Mouse (Mus musculus) brain, embryonic 14.5 days (tissue): Measurements from ENCODE around the gene Exoc1. TPM values are rescaled to one million over a fixed set of nuclear protein-coding genes. Genes with fewer than 3 reads are reported as not detected.
A peak's percentile ranks its signal among the peaks of the same experiment; 100 is the strongest.

ENCODE experiments used
- DNase-seq: peaks from one replicate; pipeline ENCODE4 v3.0.0-alpha.2; 2011; ENCODE audit warnings: low read depth
- CTCF ChIP-seq: fragments of 200-500 bp; IDR thresholded peaks from 2 replicates; pipeline ENCODE4 v1.5.1; 2012; ENCODE audit warnings: inconsistent platforms, mild to moderate bottlenecking, moderate library complexity, borderline replicate concordance; ENCODE audit not compliant: insufficient read depth, insufficient read length; ENCODE audit errors: extremely low read depth
- POLR2A ChIP-seq: fragments of 200-500 bp; IDR thresholded peaks from 2 replicates; pipeline ENCODE4 v1.6.1; 2012; ENCODE audit warnings: mild to moderate bottlenecking, inconsistent platforms, borderline replicate concordance; ENCODE audit not compliant: poor library complexity, insufficient read depth, insufficient read length, severe bottlenecking; ENCODE audit errors: extremely low read depth
- polyA plus RNA-seq: library from polyadenylated mRNA; depleted of rRNA; stranded (reverse); fragments of >200 nt; gene quantifications from 2 replicates; pipeline ENCODE4 v1.2.3, GENCODE M21; 2012

Gene Exoc1
- polyA plus RNA-seq, 1 experiment: 97.5 TPM

- DNase-seq: no peak
- TF ChIP-seq POLR2A: no peak
- no peak for TF ChIP-seq CTCF
Measured at GRCm38 (mm10) chr5:76543200-76543599, 14.1 kb downstream of the Exoc1 start.

- DNase-seq: no peak
- TF ChIP-seq CTCF (no peak), POLR2A (no peak)
Measured at GRCm38 (mm10) chr5:76550426-76550825, 21.3 kb downstream of the Exoc1 start.

- peak; percentile 63 for DNase-seq
- TF ChIP-seq POLR2A (no peak), CTCF (peak; percentile 84)
Measured at GRCm38 (mm10) chr5:76565321-76565720, 36.2 kb downstream of the Exoc1 start.

- TF ChIP-seq CTCF: no peak
- TF ChIP-seq POLR2A: no peak
- no peak for DNase-seq
Measured at GRCm38 (mm10) chr5:76574251-76574650, 45.1 kb downstream of the Exoc1 start.

GRCm38 (mm10) chr5:76577026-76577425, 47.9 kb downstream of the Exoc1 start:
- TF ChIP-seq POLR2A (no peak), CTCF (no peak)
- no peak for DNase-seq

- DNase-seq: no peak
- TF ChIP-seq POLR2A (no peak), CTCF (no peak)
Measured at GRCm38 (mm10) chr5:76585378-76585777, 56.3 kb downstream of the Exoc1 start.

- DNase-seq: peak; percentile 95
- peak; percentile 88 for TF ChIP-seq CTCF
- TF ChIP-seq POLR2A: peak; percentile 12; the same call in 1 of the 2 replicates
Measured at GRCm38 (mm10) chr5:76588551-76589283, 59.6 kb downstream of the Exoc1 start, which contains the start of gene Cep135. TSS of gene Cep135 (plus strand) at chr5:76588698.

- DNase-seq: no peak
- TF ChIP-seq POLR2A (no peak), CTCF (no peak)
Measured at GRCm38 (mm10) chr5:76589311-76589710, 60.2 kb downstream of the Exoc1 start.

GRCm38 (mm10) chr5:76590009-76590408, 60.9 kb downstream of the Exoc1 start:
- TF ChIP-seq POLR2A (no peak), CTCF (no peak)

GRCm38 (mm10) chr5:76591885-76592284, 62.8 kb downstream of the Exoc1 start:
- TF ChIP-seq POLR2A (no peak), CTCF (peak; percentile 4; the same call in 1 of the 2 replicates)
- DNase-seq: peak; percentile 6

More at GRCm38 (mm10) chr5:76590009-76590408, 60.9 kb downstream of the Exoc1 start:
- no peak for DNase-seq

- no peak for DNase-seq
- TF ChIP-seq CTCF (no peak), POLR2A (no peak)
Measured at GRCm38 (mm10) chr5:76609702-76610370, 80.7 kb downstream of the Exoc1 start.

GRCm38 (mm10) chr5:76612867-76613499, 83.9 kb downstream of the Exoc1 start:
- TF ChIP-seq POLR2A: no peak
- no peak for TF ChIP-seq CTCF

GRCm38 (mm10) chr5:76615276-76615675, 86.2 kb downstream of the Exoc1 start:
- DNase-seq: peak; percentile 2
- TF ChIP-seq POLR2A (no peak), CTCF (no peak)

More at GRCm38 (mm10) chr5:76612867-76613499, 83.9 kb downstream of the Exoc1 start:
- DNase-seq: no peak
